Mouse (Mus musculus) heart, embryonic 10.5 days (tissue): ENCODE measurements around the gene Olfr1349. TPM values are rescaled to one million over a fixed set of nuclear protein-coding genes. Genes with fewer than 3 reads are reported as not detected.
"Not testable (repeated sequence)": the region's sequence is repeated elsewhere in the genome, so short reads cannot be mapped to it uniquely, and the experiment has no call there.

ENCODE experiments used
- DNase-seq: peaks from one replicate; pipeline ENCODE4 v3.0.0-alpha.2; 2017; ENCODE audit warnings: low spot score
- H3K27ac ChIP-seq: fragments of 300-500 bp; sonication (generic); 2 replicates; pipeline ENCODE4 v1.5.1; 2016; ENCODE audit warnings: mild to moderate bottlenecking
- H3K27me3 ChIP-seq: fragments of 300-500 bp; sonication (generic); 2 replicates; pipeline ENCODE4 v1.6.1; 2016; ENCODE audit warnings: mild to moderate bottlenecking; ENCODE audit not compliant: poor library complexity, insufficient read depth, severe bottlenecking
- H3K36me3 ChIP-seq: fragments of 300-500 bp; sonication (generic); 2 replicates; pipeline ENCODE4 v1.6.1; 2016; ENCODE audit warnings: mild to moderate bottlenecking, moderate library complexity
- H3K4me1 ChIP-seq: fragments of 300-500 bp; sonication (generic); 2 replicates; pipeline ENCODE4 v1.6.1; 2016; ENCODE audit warnings: mild to moderate bottlenecking
- H3K4me3 ChIP-seq: fragments of 300-500 bp; sonication (generic); 2 replicates; pipeline ENCODE4 v1.5.1; 2016; ENCODE audit warnings: mild to moderate bottlenecking, moderate library complexity
- H3K9me3 ChIP-seq: fragments of 300-500 bp; sonication (generic); 2 replicates; pipeline ENCODE4 v1.6.1; 2016; ENCODE audit warnings: mild to moderate bottlenecking, moderate library complexity
- WGBS: fragments of 180-500 bp; shearing (Covaris S2); methylation state at CpG from one replicate; pipeline ENCODE4 v1.1.7; 2016; 5-methylcytosine and 5-hydroxymethylcytosine counted together
- polyA plus RNA-seq: library from polyadenylated mRNA; unstranded; fragments of >200 nt; fragmentation: Nextera tagmentation; extraction: Ambion mirVana; gene quantifications from 2 replicates; pipeline ENCODE4 v1.2.1, GENCODE M21; 2016

Gene Olfr1349
- not detected in 2 replicates for polyA plus RNA-seq

GRCm38 (mm10) chr7:6522850-6523249 is at the start of gene Olfr1349:
Olfr1349 (minus strand) TSS chr7:6522950.
- Histone ChIP-seq H3K4me3 (no peak within 1 kb of the TSS), H3K4me1 (no peaks in the 10 kb centered on the region), H3K27me3 (no peaks in the 10 kb centered on the region), H3K36me3 (no peaks in the 10 kb centered on the region), H3K9me3 (peaks cover 13% of the 10 kb centered on the region; the same call in 1 of the 2 replicates), H3K27ac (no peak within 1 kb of the TSS)
- no peak for DNase-seq
- WGBS = 75% methylated on average over 5 of the region's 5 CpGs

- DNase-seq = no peak
- Histone ChIP-seq H3K9me3 (peaks cover 13% of the 10 kb centered on the region; the same call in 1 of the 2 replicates), H3K27me3 (no peaks in the 10 kb centered on the region), H3K4me1 (no peaks in the 10 kb centered on the region), H3K4me3 (no peak within 1 kb of the TSS), H3K36me3 (no peaks in the 10 kb centered on the region), H3K27ac (no peak within 1 kb of the TSS)
These were observed 41.8 kb upstream of the Olfr1349 start, which contains the start of gene Olfr1350 for GRCm38 (mm10) chr7:6564541-6564940. Olfr1350 (plus strand) TSS chr7:6564841.

- H3K9me3 ChIP-seq = peaks cover 13% of the 10 kb centered on the region; the same call in 1 of the 2 replicates
- DNase-seq = no peak
- WGBS = 64% methylated on average over 5 of the region's 5 CpGs
These were observed 3.4 kb upstream of the Olfr1349 start for GRCm38 (mm10) chr7:6526141-6526540.

DNA sequence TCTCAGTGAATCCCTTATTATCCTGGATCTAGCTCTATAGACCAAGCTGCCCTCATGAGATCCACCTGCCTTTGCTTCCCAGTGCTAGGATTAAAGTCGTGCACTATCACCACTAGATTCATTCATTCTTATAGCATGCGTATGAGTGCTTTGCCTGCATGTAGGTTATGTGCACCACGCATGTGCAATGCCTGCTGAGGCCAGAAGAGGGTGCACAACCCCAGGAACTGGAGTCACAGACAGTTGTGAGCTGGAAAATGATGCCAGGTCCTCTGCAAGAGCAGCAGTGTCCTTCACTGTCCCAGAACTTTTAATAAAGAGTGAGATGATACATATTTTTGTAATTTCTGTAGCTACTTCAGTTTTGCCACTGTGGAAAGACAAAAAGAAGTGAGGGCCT is 2.3 kb upstream of the Olfr1349 start:
- Histone ChIP-seq H3K36me3 (no peaks in the 10 kb centered on the region), H3K27ac (no peak overlapping the region), H3K4me1 (no peaks in the 10 kb centered on the region), H3K27me3 (no peaks in the 10 kb centered on the region), H3K4me3 (no peak overlapping the region), H3K9me3 (peaks cover 13% of the 10 kb centered on the region; the same call in 1 of the 2 replicates)
- 52% methylated on average over 3 of the region's 3 CpGs for WGBS
- no peak for DNase-seq

More at GRCm38 (mm10) chr7:6526141-6526540, 3.4 kb upstream of the Olfr1349 start:
- no peaks in the 10 kb centered on the region for H3K27me3 ChIP-seq
- H3K36me3 ChIP-seq = no peaks in the 10 kb centered on the region
- no peaks in the 10 kb centered on the region for H3K4me1 ChIP-seq
- H3K27ac ChIP-seq = no peak overlapping the region
- no peak overlapping the region for H3K4me3 ChIP-seq

GRCm38 (mm10) chr7:6521666-6522065 is 1.1 kb downstream of the Olfr1349 start:
- Histone ChIP-seq H3K36me3 (no peaks in the 10 kb centered on the region), H3K4me1 (no peaks in the 10 kb centered on the region), H3K4me3 (no peak overlapping the region), H3K27ac (no peak overlapping the region), H3K27me3 (no peaks in the 10 kb centered on the region), H3K9me3 (peaks cover 15% of the 10 kb centered on the region)
- no peak for DNase-seq
- WGBS = 30% methylated on average over 1 of the region's 1 CpGs

GRCm38 (mm10) chr7:6508648-6509047 is 14.1 kb downstream of the Olfr1349 start, which contains the start of gene Olfr1348:
Olfr1348 (minus strand) TSS chr7:6508748.
- H3K4me1 ChIP-seq = no peaks in the 10 kb centered on the region
- H3K27me3 ChIP-seq = no peaks in the 10 kb centered on the region
- H3K9me3 ChIP-seq = peaks cover 4% of the 10 kb centered on the region; the same call in 1 of the 2 replicates
- DNase-seq = no peak
- WGBS = 92% methylated on average over 1 of the region's 1 CpGs
- H3K4me3 ChIP-seq = no peak within 1 kb of the TSS
- H3K27ac ChIP-seq = no peak within 1 kb of the TSS
- H3K36me3 ChIP-seq = no peaks in the 10 kb centered on the region

DNA sequence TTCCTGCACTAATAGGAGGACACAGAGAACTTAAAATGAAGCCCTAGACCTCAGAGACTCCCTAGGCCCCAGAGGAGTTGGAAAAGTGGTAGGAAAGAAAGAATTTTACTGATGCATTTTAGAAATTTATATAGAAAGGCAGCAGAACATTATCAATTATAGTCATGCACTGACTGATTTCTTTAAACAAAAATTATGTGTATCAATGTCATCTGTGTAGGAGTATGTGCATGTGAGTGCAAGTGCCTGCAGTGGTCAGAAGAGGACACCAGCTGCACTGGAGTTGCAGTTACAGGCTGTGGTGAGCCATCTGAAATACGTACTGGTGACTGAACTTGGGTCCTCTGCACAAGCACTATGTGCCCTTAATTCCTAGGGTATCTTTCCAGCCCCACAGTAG is 23.1 kb downstream of the Olfr1349 start, which contains the start of gene Olfr1347:
Olfr1347 (minus strand) TSS at position 101 of the 400 bp plus-strand sequence.
- H3K27ac ChIP-seq = no peak within 1 kb of the TSS
- no peaks in the 10 kb centered on the region for H3K36me3 ChIP-seq
- 50% methylated on average over 1 of the region's 1 CpGs for WGBS
- no peaks in the 10 kb centered on the region for H3K4me1 ChIP-seq
- H3K4me3 ChIP-seq = no peak within 1 kb of the TSS
- no peaks in the 10 kb centered on the region for H3K27me3 ChIP-seq
- peaks cover 15% of the 10 kb centered on the region; the same call in 1 of the 2 replicates for H3K9me3 ChIP-seq
- no peak for DNase-seq

- H3K27ac ChIP-seq = no peak within 1 kb of the TSS
- 32% methylated on average over 2 of the region's 2 CpGs for WGBS
- no peaks in the 10 kb centered on the region for H3K4me1 ChIP-seq
- no peaks in the 10 kb centered on the region for H3K36me3 ChIP-seq
- no peak within 1 kb of the TSS for H3K4me3 ChIP-seq
- peaks cover 9% of the 10 kb centered on the region; the same call in 1 of the 2 replicates for H3K9me3 ChIP-seq
- H3K27me3 ChIP-seq = no peaks in the 10 kb centered on the region
- no peak for DNase-seq
These were observed 35.9 kb downstream of the Olfr1349 start, which contains the start of gene Olfr5 for GRCm38 (mm10) chr7:6486841-6487240. Olfr5 (minus strand) TSS chr7:6486941.

DNA sequence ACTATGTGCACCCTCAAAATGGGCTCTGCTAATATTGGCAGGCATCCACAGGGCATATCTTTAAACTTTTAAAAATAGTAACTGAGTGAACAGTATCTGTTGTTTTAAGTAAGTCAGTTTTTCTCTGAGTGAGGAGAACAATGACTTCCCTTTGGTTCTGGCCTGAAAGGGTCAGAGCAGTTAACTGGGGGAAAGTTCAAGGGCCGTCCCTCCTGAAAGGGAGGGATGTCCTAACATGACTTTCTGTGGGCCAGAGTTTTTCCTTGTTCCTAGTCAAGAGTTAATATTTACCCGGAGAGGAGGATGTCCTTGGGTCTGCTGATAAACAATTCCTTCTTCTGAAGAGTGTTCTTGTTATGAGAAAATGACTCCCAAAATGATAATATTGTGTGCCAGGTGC is 45.1 kb downstream of the Olfr1349 start:
- H3K27ac ChIP-seq, H3K27me3 ChIP-seq, H3K36me3 ChIP-seq, H3K4me3 ChIP-seq, DNase-seq, H3K4me1 ChIP-seq: not testable (repeated sequence)
- WGBS = 70% methylated on average over 2 of the region's 2 CpGs
- peaks cover 17% of the 10 kb centered on the region for H3K9me3 ChIP-seq

- no peaks in the 10 kb centered on the region for H3K4me1 ChIP-seq
- no peak within 1 kb of the TSS for H3K4me3 ChIP-seq
- no peaks in the 10 kb centered on the region for H3K9me3 ChIP-seq
These were observed 55.8 kb downstream of the Olfr1349 start, which contains the start of gene Olfr1346 for GRCm38 (mm10) chr7:6466951-6467350. Olfr1346 (plus strand) TSS chr7:6467101.

More at GRCm38 (mm10) chr7:6466951-6467350, 55.8 kb downstream of the Olfr1349 start, which contains the start of gene Olfr1346:
- Histone ChIP-seq H3K27me3 (no peaks in the 10 kb centered on the region), H3K36me3 (no peaks in the 10 kb centered on the region), H3K27ac (no peak within 1 kb of the TSS)
- DNase-seq = no peak

Other genes starting within 250 kb of the Olfr1349 start
- 3.4 and 4.1 TPM in 2 replicates for gene Zfp667, start 236.4 kb downstream of the Olfr1349 start, polyA plus RNA-seq
- 4.9 and 5.3 TPM in 2 replicates for gene Zfp583, start 191.7 kb downstream of the Olfr1349 start, polyA plus RNA-seq
- 1.8 and 2.4 TPM in 2 replicates for gene Gm3854, start 179.2 kb downstream of the Olfr1349 start, polyA plus RNA-seq
- gene Zfp78, start 159.7 kb downstream of the Olfr1349 start, polyA plus RNA-seq = 0.83 and 1.3 TPM in 2 replicates
- 8.6 and 9.5 TPM in 2 replicates for gene Zfp28, start 139.7 kb downstream of the Olfr1349 start, polyA plus RNA-seq
- 0.18 and 0.21 TPM in 2 replicates for gene Smim17, start 124.2 kb downstream of the Olfr1349 start, polyA plus RNA-seq
- not detected in 2 replicates for gene Gm20715, start 112.7 kb downstream of the Olfr1349 start, polyA plus RNA-seq
- gene Olfr1344, start 84.3 kb downstream of the Olfr1349 start, polyA plus RNA-seq = not detected in 2 replicates
- gene Olfr1336, start 66.8 kb downstream of the Olfr1349 start, polyA plus RNA-seq = not detected in 2 replicates
- gene Olfr1346, start 55.8 kb downstream of the Olfr1349 start, polyA plus RNA-seq = not detected in 2 replicates
- not detected in 2 replicates for gene Olfr5, start 36.0 kb downstream of the Olfr1349 start, polyA plus RNA-seq
- gene Olfr1347, start 23.2 kb downstream of the Olfr1349 start, polyA plus RNA-seq = not detected in 2 replicates
- not detected in 2 replicates for gene Olfr1348, start 14.2 kb downstream of the Olfr1349 start, polyA plus RNA-seq
- gene Olfr1350, start 41.9 kb upstream of the Olfr1349 start, polyA plus RNA-seq = not detected in 2 replicates
- gene Zim1, start 173.5 kb upstream of the Olfr1349 start, polyA plus RNA-seq = 9.4 and 17.2 TPM in 2 replicates
- gene Peg3, start 207.5 kb upstream of the Olfr1349 start, polyA plus RNA-seq = 198 and 307 TPM in 2 replicates
- gene Usp29, start 207.6 kb upstream of the Olfr1349 start, polyA plus RNA-seq = 11.4 and 20.7 TPM in 2 replicates